Mouse (Mus musculus) central nervous system, embryonic 18 days (tissue): ENCODE data around the gene Slc25a15. TPM values are rescaled to one million over a fixed set of nuclear protein-coding genes. Genes with fewer than 3 reads are reported as not detected.

Source experiments
- polyA plus RNA-seq: library from polyadenylated mRNA; depleted of rRNA; stranded (reverse); fragments of >200 nt; gene quantifications from 2 replicates; pipeline ENCODE4 v1.2.3, GENCODE M21; 2012; rRNA removed

Slc25a15 gene
- 5.9 and 6.5 TPM in 2 replicates for polyA plus RNA-seq

GRCm38 (mm10) chr8:22398142-22398951 is at the start of gene Slc25a15:
TSS of gene Slc25a15 (minus strand) at chr8:22398597.

GRCm38 (mm10) chr8:22411282-22411702 is 12.9 kb upstream of the Slc25a15 start, which contains the start of gene Mrps31:
TSS of gene Mrps31 (plus strand) at chr8:22411361.

Other genes with a start within 250 kb of the Slc25a15 start
- 7.2 and 9.2 TPM in 2 replicates for gene Nek3, start 232.2 kb downstream of the Slc25a15 start, polyA plus RNA-seq
- 9.5 and 11.7 TPM in 2 replicates for gene Ckap2, start 212.8 kb downstream of the Slc25a15 start, polyA plus RNA-seq
- 26.0 and 27.1 TPM in 2 replicates for gene Vps36, start 205.8 kb downstream of the Slc25a15 start, polyA plus RNA-seq
- gene Thsd1, start 171.3 kb downstream of the Slc25a15 start, polyA plus RNA-seq: 6.8 and 7.0 TPM in 2 replicates
- gene Tpte, start 115.2 kb downstream of the Slc25a15 start, polyA plus RNA-seq: not detected in 2 replicates
- gene Mrps31, start 12.8 kb upstream of the Slc25a15 start, polyA plus RNA-seq: 19.5 and 20.4 TPM in 2 replicates